Mouse (Mus musculus): ENCODE measurements around the gene Gm4141.
"Not testable (repeated sequence)": the region's sequence is repeated elsewhere in the genome, so short reads cannot be mapped to it uniquely, and the experiment has no call there.

DNA sequence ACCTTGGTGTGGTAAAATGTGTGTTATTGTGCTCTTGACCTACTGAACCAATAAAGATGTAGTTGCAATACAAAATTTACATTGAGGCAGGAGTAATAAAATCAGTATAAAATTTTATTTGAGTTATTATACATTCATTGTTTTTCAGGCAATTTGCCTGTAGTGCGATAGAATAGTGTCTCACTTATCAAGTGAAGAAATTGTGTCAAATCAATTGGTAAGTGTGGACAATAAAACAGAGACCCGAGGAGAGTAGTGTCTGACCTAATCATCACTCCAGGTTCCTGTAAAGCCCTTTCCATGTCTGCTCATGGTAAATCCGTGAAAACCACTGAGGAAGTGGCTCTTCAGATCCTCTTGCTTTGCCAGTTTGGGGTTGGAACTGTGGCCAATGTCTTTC, 42.5 kb downstream of the Gm4141 start, which contains the start of gene Vmn1r104:
- not testable (repeated sequence) for TF ChIP-seq POLR2A (IDR thresholded peaks at IDR 0.05; ENCODE audit: control insufficient read depth, low read depth, low read length); CTCF (IDR thresholded peaks at IDR 0.05; ENCODE audit: control insufficient read depth, insufficient read depth, insufficient replicate concordance, low read depth, low read length)

Measured in testis, adult 2 months (tissue).